Mouse (Mus musculus): ENCODE results near the gene Fcna.

Gene Fcna

GRCm38 (mm10) chr2:25607761-25608622, 19.8 kb downstream of the Fcna start, which contains the start of gene Rabl6:
Rabl6 (minus strand) TSS chr2:25608521.
- DNase-seq = peak; percentile 93

- DNase-seq = no peak
Measured at GRCm38 (mm10) chr2:25602526-25602925, 25.3 kb downstream of the Fcna start.

- DNase-seq = no peak
Measured at GRCm38 (mm10) chr2:25600037-25600436, 27.8 kb downstream of the Fcna start.

GRCm38 (mm10) chr2:25598749-25599148, 29.1 kb downstream of the Fcna start:
- no peak for DNase-seq

- DNase-seq = no peak
Measured at GRCm38 (mm10) chr2:25596765-25597510, 30.9 kb downstream of the Fcna start.

- DNase-seq = no peak
Measured at GRCm38 (mm10) chr2:25591863-25592262, 36.0 kb downstream of the Fcna start.

- DNase-seq = no peak
Measured at GRCm38 (mm10) chr2:25588227-25588907, 39.5 kb downstream of the Fcna start.

- DNase-seq = no peak
Measured at GRCm38 (mm10) chr2:25587290-25587689, 40.5 kb downstream of the Fcna start.

GRCm38 (mm10) chr2:25585601-25586000, 42.2 kb downstream of the Fcna start:
- DNase-seq = no peak

- DNase-seq = no peak
Measured at GRCm38 (mm10) chr2:25584856-25585255, 43.0 kb downstream of the Fcna start.

GRCm38 (mm10) chr2:25584152-25584551, 43.7 kb downstream of the Fcna start:
- no peak for DNase-seq

GRCm38 (mm10) chr2:25583571-25583970, 44.3 kb downstream of the Fcna start:
- no peak for DNase-seq

- no peak for DNase-seq
Measured at GRCm38 (mm10) chr2:25583120-25583481, 44.7 kb downstream of the Fcna start.

GRCm38 (mm10) chr2:25582466-25583119, 45.2 kb downstream of the Fcna start:
- peak; percentile 86 for DNase-seq

GRCm38 (mm10) chr2:25581901-25582301, 45.9 kb downstream of the Fcna start:
- DNase-seq = no peak

GRCm38 (mm10) chr2:25581294-25581864, 46.5 kb downstream of the Fcna start, which contains the start of gene Ajm1:
Ajm1 (minus strand) TSS chr2:25581757.
- DNase-seq = peak; percentile 80

- DNase-seq = peak; percentile 52
Measured at GRCm38 (mm10) chr2:25580621-25581101, 47.2 kb downstream of the Fcna start.

GRCm38 (mm10) chr2:25579737-25580460, 47.9 kb downstream of the Fcna start:
- no peak for DNase-seq

GRCm38 (mm10) chr2:25578796-25579736, 48.8 kb downstream of the Fcna start:
- DNase-seq = no peak
